Mouse (Mus musculus): ENCODE results near the gene Dhx33.

DNA sequence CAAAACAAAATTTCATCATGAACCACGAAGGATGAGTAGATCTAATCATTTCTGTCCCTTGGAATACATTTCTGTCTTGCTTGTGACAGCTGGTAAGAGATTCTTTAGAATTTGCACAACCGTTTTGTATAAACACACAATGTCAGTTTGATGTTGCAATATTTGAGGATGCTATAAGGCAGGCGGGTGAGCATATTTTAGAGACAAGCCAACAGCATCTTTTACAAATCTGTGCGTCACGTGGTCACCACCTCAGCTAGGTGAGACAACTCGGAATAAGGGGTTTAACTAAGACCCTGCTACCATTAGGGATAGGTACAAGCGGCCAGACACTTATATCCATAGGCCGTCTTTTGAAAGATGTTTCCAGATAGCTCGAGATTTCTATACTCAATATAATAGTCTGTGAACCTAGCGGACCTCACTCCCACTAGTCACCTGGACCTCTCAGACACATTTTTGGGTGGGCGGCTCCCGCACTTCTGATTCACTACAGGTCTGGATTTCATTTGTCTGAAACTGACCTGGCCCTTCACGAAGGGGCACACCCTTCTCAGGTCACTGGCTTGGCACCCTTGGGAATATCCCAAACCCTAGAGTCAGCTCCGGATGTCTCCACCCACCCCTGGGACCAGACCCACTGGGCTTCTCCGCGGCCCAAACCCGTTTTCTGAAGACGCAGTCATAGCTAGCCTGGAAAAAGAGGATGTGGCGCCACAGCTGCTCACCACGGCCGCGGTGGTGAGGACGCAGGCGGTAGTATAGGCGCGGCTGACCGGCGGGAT lies 14.4 kb upstream of the Dhx33 start:
- TF ChIP-seq CTCF (IDR thresholded peaks at IDR 0.05; ENCODE audit: control insufficient read depth, insufficient read depth, low read length): no peak
- no peak for TF ChIP-seq POLR2A (IDR thresholded peaks at IDR 0.05; ENCODE audit: borderline replicate concordance, control insufficient read depth, low read depth, low read length)

All from bone marrow, adult 2 months (tissue).